Mouse (Mus musculus) testis, adult 2 months (tissue): ENCODE data around the gene Hspe1.

Source experiments
- CTCF ChIP-seq: fragments of 200-500 bp; IDR thresholded peaks from 2 replicates; pipeline ENCODE4 v1.5.1; 2012; ENCODE audit warnings: low read depth, mild to moderate bottlenecking, inconsistent platforms, low read length, moderate library complexity; ENCODE audit not compliant: control insufficient read depth, insufficient read depth, insufficient replicate concordance
- POLR2A ChIP-seq: fragments of 200-500 bp; IDR thresholded peaks from 2 replicates; pipeline ENCODE4 v1.6.1; 2012; ENCODE audit warnings: low read depth, mild to moderate bottlenecking, inconsistent platforms, low read length, moderate library complexity; ENCODE audit not compliant: control insufficient read depth

DNA sequence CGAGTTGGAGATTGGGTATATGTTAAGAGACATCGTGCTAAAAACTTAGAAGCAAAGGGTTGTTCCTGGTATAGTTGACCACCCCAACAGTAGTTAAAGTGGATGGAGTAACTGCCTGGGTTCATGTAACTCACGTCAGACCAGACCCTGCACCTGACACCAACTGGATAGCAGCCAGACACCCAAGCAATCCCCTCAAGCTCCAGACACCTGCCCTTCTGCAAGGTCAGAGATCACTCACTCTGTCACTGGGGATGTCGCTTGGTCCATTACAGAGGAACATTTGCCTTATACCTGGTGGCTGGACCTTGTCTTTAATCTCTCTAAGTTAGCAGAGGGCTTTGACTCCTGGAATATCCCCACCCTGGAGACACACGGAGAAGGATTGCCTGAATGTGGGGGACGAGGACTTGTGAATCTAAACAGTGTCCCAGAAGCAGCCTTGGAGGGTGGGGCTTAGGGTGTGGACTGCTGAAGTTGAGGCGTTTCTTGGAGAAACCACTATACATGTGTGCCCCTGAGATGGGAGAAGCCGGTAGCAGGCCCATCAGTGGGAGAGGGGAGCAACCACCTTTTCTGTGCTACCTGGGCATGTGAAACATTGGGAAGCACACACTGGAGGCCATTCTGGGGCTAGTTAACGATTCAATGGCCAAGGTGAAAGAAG lies 19.1 kb downstream of the Hspe1 start:
- TF ChIP-seq CTCF (no peak), POLR2A (no peak)
